Mouse (Mus musculus) liver, adult 2 months (tissue): Measurements from ENCODE around the gene Iqgap2. TPM values are rescaled to one million over a fixed set of nuclear protein-coding genes. Genes with fewer than 3 reads are reported as not detected.

Experiments used
- DNase-seq: peaks from one replicate; pipeline ENCODE4 v3.0.0-alpha.2; 2011; ENCODE audit warnings: low read depth, low spot score; ENCODE audit errors: extremely low read depth
- H3K27ac ChIP-seq: fragments of 200-500 bp; replicated peaks from 2 replicates; pipeline ENCODE4 v1.5.1; 2012; ENCODE audit warnings: low read depth, mild to moderate bottlenecking, control low read depth, inconsistent platforms, low read length; ENCODE audit not compliant: insufficient read depth
- H3K27me3 ChIP-seq: fragments of 200-500 bp; 2 replicates; pipeline ENCODE4 v1.6.1; 2012; ENCODE audit warnings: mild to moderate bottlenecking, moderate library complexity, low read length, inconsistent platforms; ENCODE audit not compliant: control insufficient read depth, insufficient read depth
- H3K36me3 ChIP-seq: fragments of 200-500 bp; 2 replicates; pipeline ENCODE4 v1.6.1; 2012; ENCODE audit warnings: low read length, inconsistent platforms; ENCODE audit not compliant: control insufficient read depth, insufficient read depth
- H3K4me1 ChIP-seq: fragments of 200-500 bp; 2 replicates; pipeline ENCODE4 v1.6.1; 2011; ENCODE audit warnings: low read length; ENCODE audit not compliant: control insufficient read depth, insufficient read depth
- H3K4me3 ChIP-seq: fragments of 200-500 bp; 2 replicates; pipeline ENCODE4 v1.5.1; 2011; ENCODE audit warnings: low read depth, mild to moderate bottlenecking, control low read depth, low read length, moderate library complexity; ENCODE audit not compliant: insufficient read depth
- H3K79me2 ChIP-seq: fragments of 200-500 bp; 2 replicates; pipeline ENCODE4 v1.6.1; 2012; ENCODE audit warnings: inconsistent platforms, mild to moderate bottlenecking, low read length, moderate library complexity; ENCODE audit not compliant: control insufficient read depth, insufficient read depth
- H3K9ac ChIP-seq: fragments of 200-500 bp; 2 replicates; pipeline ENCODE4 v1.6.1; 2012; ENCODE audit warnings: low read depth, mild to moderate bottlenecking, control low read depth, inconsistent platforms, low read length
- CTCF ChIP-seq: fragments of 200-500 bp; IDR thresholded peaks from 2 replicates; pipeline ENCODE4 v1.5.1; 2011; ENCODE audit warnings: low read depth, low read length, control low read depth
- POLR2A ChIP-seq: fragments of 200-500 bp; IDR thresholded peaks from 2 replicates; pipeline ENCODE4 v1.6.1; 2011; ENCODE audit warnings: low read length, control low read depth; ENCODE audit not compliant: insufficient read depth; ENCODE audit errors: extremely low read depth
- WGBS: fragments of 180-500 bp; shearing (Covaris S2); methylation state at CpG from one replicate; pipeline ENCODE4 v1.1.7; 2018; 5-methylcytosine and 5-hydroxymethylcytosine counted together
- polyA plus RNA-seq: library from polyadenylated mRNA; depleted of rRNA; stranded (reverse); fragments of >200 nt; gene quantifications from 2 replicates; pipeline ENCODE4 v1.2.3, GENCODE M21; 2012
- total RNA-seq: library from RNA; depleted of rRNA; stranded (reverse); fragments of >200 nt; gene quantifications from 2 replicates; pipeline ENCODE4 v1.2.3, GENCODE M21; 2014

Gene Iqgap2
- total and polyA plus RNA-seq, 2 experiments: 21.4 to 189 TPM

GRCm38 (mm10) chr13:95705589-95705988 is 186.1 kb downstream of the Iqgap2 start:
- DNase-seq: no peak
- 94% methylated on average over 6 of the region's 6 CpGs for WGBS
- Histone ChIP-seq H3K36me3 (peaks cover 52% of the 10 kb centered on the region), H3K27me3 (no peaks in the 10 kb centered on the region), H3K79me2 (no peaks in the 10 kb centered on the region), H3K27ac (no peak overlapping the region), H3K4me1 (no peaks in the 10 kb centered on the region), H3K9ac (no peak overlapping the region), H3K4me3 (no peak overlapping the region)
- TF ChIP-seq POLR2A: no peak
- no peak for TF ChIP-seq CTCF

GRCm38 (mm10) chr13:95703376-95703775 is 188.3 kb downstream of the Iqgap2 start:
- no peaks in the 10 kb centered on the region for H3K4me1 ChIP-seq
- no peak overlapping the region for H3K27ac ChIP-seq
- no peaks in the 10 kb centered on the region for H3K27me3 ChIP-seq
- peaks cover 48% of the 10 kb centered on the region for H3K36me3 ChIP-seq
- H3K79me2 ChIP-seq: no peaks in the 10 kb centered on the region
- H3K9ac ChIP-seq: no peak overlapping the region
- no peak for TF ChIP-seq POLR2A
- TF ChIP-seq CTCF: no peak
- WGBS: 79% methylated on average over 5 of the region's 5 CpGs
- no peak overlapping the region for H3K4me3 ChIP-seq
- no peak for DNase-seq

- Histone ChIP-seq H3K9ac (no peak overlapping the region), H3K36me3 (peaks cover 20% of the 10 kb centered on the region), H3K27ac (no peak overlapping the region), H3K79me2 (no peaks in the 10 kb centered on the region), H3K27me3 (no peaks in the 10 kb centered on the region), H3K4me3 (no peak overlapping the region), H3K4me1 (no peaks in the 10 kb centered on the region)
- TF ChIP-seq POLR2A: no peak
- no peak for TF ChIP-seq CTCF
- 69% methylated on average over 6 of the region's 6 CpGs for WGBS
- DNase-seq: no peak
Observed at GRCm38 (mm10) chr13:95697874-95698273, 193.8 kb downstream of the Iqgap2 start.

GRCm38 (mm10) chr13:95696654-95697163 is 195.0 kb downstream of the Iqgap2 start, which contains the start of gene F2rl2:
F2rl2 (plus strand) TSS chr13:95696853.
- Histone ChIP-seq H3K9ac (no peak within 1 kb of the TSS), H3K36me3 (peaks cover 23% of the 10 kb centered on the region), H3K79me2 (no peaks in the 10 kb centered on the region), H3K4me3 (no peak within 1 kb of the TSS), H3K27ac (no peak within 1 kb of the TSS), H3K4me1 (no peaks in the 10 kb centered on the region), H3K27me3 (no peaks in the 10 kb centered on the region)
- no peak for DNase-seq
- TF ChIP-seq POLR2A: no peak
- TF ChIP-seq CTCF: no peak
- WGBS: 73% methylated on average over 4 of the region's 4 CpGs

- no peaks in the 10 kb centered on the region for H3K27me3 ChIP-seq
- H3K79me2 ChIP-seq: no peaks in the 10 kb centered on the region
- H3K4me1 ChIP-seq: no peaks in the 10 kb centered on the region
- H3K4me3 ChIP-seq: no peak overlapping the region
- WGBS: 95% methylated on average over 9 of the region's 9 CpGs
- H3K36me3 ChIP-seq: peaks cover 24% of the 10 kb centered on the region
- no peak for DNase-seq
- no peak overlapping the region for H3K27ac ChIP-seq
- TF ChIP-seq POLR2A (no peak), CTCF (no peak)
- no peak overlapping the region for H3K9ac ChIP-seq
Observed at GRCm38 (mm10) chr13:95696120-95696653, 195.5 kb downstream of the Iqgap2 start.

- H3K36me3 ChIP-seq: peaks cover 38% of the 10 kb centered on the region
- H3K27ac ChIP-seq: no peak overlapping the region
- H3K79me2 ChIP-seq: no peaks in the 10 kb centered on the region
- no peak for TF ChIP-seq CTCF
- no peak for TF ChIP-seq POLR2A
- 91% methylated on average over 8 of the region's 8 CpGs for WGBS
- DNase-seq: no peak
- no peaks in the 10 kb centered on the region for H3K4me1 ChIP-seq
- H3K27me3 ChIP-seq: no peaks in the 10 kb centered on the region
- H3K4me3 ChIP-seq: no peak overlapping the region
- no peak overlapping the region for H3K9ac ChIP-seq
Observed at GRCm38 (mm10) chr13:95692201-95692600, 199.5 kb downstream of the Iqgap2 start.
